Mouse (Mus musculus): ENCODE results near the gene Usf1.
A peak's percentile ranks its signal among the peaks of the same experiment; 100 is the strongest.

Gene Usf1

DNA sequence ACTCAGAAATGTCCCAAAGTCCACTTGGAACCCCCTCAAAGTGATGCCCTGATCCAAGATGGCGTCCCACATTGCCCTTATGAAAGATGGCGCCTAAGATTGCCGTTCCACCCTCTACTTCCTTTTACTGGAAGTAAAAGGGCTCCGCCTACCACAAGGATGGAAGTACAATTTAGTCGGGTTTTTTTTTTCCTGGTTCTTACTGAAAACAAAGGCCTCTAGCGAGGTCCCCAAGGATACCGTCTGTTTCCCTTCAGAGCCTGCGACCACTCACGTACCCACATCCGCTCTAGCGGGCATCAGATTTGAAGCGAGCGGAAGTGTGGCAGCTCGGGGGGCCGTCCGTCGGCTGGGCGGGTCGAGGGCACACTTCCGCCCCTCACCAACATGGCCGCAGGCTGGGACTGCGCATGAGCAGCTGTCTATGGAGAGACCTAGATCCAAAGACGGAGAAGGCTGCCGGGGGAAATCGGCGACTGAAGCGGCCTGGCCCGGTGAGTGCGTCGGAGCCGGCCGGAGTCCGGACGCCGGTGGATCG, at the start of gene Usf1:
TSS of gene Usf1 (plus strand) at position 367 of the 538 bp plus-strand sequence.
- peak; percentile 96 to 98 for DNase-seq

DNA sequence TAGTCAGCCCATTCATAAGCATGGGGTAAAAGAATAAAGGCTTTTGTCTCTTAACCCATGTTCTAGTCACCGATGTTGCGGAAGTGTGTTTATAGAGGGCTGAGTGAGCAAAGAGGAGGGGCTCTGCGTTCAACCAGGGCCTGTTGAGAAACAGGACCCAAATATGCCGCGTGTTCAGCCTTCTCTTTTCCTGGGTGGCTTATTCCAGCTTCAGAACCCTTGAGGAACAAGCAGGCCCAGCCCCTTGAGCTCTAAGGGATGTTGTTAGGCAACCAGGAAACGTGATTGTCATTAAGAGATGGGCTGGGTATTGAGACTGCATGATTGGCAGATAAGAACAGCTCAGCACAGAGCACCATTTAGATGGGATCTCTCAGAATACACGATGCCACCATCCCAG, 45.2 kb upstream of the Usf1 start:
- no peak for DNase-seq

DNA sequence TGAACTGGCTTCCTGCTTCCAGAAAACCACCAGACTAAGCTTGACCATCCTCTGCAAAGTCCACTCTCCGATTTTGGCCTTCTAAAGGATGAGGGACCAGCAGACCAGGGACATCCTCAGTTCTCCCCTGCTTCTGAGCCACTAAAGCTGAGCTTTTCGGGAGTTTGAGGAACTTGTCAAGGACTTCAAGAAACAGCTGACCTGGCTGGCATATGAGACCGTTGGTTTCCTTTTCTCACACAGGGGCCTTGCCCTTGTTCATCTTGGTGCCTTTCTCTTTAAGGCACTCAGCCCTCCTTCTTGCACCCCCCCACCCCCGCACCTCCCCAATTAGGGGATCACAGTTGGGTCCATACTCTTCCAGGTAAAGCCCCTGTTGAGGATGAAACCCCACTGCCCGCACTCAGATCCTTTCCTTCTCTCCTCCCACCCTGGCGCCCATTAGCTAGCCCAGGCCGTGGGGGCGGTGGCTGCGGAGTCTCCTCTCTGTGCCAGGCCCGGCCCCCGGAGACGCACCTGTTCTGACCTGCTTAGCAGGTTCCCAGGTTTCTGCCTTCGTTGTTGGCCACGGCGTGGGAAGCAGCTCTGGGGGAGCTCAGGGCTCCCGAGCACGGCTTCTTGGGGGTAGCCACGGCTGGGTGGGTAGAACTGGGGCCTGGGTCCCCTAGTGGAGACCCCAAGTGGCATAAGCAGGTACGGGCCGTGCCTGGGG, 41.1 kb upstream of the Usf1 start, which contains the start of gene Nectin4:
TSS of gene Nectin4 (plus strand) at position 255 of the 712 bp plus-strand sequence.
- no peak for DNase-seq

DNA sequence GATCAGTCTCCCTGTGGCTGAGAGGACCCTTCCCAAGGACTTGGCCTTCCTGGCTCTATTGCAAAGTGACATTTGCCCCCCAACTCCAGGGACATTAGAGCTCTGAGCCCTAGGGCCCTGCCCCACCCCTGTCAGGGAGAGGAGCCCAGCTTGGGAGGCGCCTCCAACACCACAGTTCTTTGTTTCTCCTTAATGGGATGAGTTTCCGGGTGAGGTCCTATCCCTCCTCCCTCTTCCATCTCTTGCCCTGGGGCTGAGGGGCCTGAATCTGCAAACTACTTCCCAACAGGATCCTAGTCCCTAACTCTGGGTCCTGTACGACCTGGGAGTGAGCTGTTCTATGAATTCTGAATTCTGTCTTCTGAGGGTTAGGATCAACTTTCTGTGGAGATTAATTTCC, 38.2 kb upstream of the Usf1 start:
- no peak for DNase-seq

DNA sequence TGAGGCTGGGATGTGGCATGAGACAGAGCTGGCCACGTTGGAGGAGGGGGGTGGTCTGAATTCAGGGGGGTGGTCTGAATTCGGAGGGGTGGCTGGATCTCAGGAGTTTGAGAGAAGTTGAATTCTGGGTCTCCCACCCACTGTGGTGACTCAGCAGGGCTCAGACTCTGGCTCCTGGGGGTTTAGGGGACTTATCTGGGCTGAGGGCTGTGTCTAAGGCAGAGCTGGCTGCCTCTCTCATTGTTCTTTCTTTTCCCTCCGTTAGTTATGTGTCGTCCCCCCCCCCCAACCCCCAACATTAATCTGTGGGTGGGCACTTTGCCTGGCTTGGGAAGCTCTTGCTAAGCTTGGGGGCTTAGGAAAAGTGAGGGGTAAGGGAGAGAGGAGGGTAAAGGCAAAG, 37.2 kb upstream of the Usf1 start:
- no peak for DNase-seq

DNA sequence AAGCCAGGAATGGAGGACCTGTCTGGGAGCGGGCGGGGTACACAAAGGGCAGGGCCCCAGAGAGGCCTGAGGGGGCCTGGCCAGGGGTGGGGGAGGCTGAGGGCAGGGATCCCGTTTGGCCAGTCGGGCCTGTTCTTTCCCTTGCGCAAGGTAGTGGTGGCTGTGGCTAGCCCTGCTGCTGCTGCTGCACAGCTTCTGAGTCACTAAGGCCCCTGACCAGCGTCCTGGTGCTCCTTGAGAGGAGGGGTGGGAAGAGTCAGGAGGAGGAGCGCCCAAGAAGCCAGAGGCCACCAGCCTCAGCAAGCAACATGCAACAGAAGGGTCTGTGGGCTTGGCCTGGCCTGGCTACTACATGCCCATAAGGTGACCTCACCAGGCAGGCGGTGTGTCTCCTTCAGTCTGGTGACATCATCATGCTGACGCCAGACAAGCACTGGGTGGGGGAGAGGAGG, 35.4 kb upstream of the Usf1 start:
- DNase-seq, result no peak

DNA sequence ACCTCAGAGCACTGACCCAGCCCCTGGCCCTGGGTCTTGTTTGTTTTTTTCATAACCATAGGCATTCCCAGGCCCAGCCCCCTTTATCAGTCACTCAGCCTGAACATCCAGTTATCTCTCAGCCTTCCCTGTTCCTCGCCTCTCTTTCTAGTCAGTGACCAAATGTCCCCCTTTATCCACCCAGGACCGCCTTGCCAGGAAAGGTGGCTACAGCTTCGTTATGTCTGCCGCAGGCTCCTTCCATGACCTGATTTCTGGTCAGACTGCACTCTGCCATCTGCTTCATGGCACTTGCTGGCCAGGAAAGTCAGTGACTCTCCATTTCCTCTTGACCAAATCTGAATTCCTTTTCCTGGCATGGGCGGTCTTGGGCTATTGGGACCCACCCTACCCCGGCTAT, 32.8 kb upstream of the Usf1 start:
- peak; percentile 45 to 46 for DNase-seq

DNA sequence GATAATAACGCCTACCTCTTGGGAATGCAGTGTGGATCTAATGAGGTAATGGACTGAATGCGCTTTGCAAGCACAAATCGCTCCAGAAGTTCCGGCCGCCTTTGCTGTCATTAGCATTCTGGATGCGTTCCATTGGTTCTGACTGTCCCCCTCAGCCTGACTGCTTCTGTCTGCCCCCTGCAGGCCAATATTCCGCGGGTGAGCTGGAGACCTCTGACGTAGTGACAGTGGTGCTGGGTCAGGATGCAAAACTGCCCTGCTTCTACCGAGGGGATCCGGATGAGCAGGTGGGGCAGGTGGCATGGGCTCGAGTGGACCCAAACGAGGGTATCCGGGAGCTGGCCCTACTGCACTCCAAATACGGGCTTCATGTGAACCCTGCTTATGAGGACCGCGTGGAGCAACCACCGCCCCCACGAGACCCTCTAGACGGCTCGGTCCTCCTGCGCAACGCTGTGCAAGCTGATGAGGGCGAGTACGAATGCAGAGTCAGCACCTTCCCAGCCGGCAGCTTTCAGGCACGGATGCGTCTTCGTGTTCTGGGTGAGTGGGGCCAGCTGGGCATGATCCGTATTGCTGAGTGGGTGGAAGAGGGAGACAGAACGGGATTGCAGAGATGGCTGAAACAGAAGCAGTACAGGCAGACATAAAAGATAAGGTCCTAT, 31.0 kb upstream of the Usf1 start:
- peak; percentile 86 to 88 for DNase-seq

DNA sequence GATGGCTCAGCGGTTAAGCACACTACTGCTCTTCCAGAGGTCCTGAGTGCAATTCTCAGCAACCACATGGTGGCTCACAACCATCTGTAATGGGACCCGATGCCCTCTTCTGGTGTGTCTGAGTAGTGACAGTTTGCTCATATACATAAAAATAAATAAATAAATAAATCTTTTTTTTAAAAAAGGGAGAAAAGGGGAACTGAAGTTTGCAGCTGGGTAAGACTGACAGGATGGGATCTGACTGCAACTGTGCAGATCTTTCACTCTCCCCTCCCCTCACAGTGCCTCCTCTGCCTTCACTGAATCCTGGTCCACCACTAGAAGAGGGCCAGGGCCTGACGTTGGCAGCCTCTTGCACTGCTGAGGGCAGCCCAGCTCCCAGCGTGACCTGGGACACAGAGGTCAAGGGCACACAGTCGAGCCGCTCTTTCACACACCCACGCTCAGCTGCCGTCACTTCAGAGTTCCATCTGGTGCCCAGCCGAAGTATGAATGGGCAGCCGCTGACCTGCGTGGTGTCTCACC, 29.0 kb upstream of the Usf1 start:
- no peak for DNase-seq

DNA sequence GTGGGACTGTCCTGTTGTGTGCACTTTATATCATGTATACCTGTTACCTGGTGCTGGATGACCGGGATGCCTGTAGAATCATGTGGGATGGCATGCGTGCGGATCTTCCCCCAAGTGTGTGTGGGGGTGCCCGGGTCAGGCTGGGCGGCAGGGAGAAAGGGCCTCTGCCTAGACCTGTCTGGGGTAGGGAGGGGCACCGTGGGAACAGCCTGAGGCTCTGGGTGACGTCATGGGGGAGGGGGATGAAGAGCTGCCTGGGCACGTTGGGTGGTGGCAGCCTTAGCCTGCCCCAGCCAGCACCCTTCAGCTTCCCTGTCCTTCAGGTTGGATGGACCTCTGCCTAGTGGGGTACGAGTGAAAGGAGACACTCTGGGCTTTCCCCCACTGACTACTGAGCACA, 26.8 kb upstream of the Usf1 start:
- DNase-seq, result no peak

DNA sequence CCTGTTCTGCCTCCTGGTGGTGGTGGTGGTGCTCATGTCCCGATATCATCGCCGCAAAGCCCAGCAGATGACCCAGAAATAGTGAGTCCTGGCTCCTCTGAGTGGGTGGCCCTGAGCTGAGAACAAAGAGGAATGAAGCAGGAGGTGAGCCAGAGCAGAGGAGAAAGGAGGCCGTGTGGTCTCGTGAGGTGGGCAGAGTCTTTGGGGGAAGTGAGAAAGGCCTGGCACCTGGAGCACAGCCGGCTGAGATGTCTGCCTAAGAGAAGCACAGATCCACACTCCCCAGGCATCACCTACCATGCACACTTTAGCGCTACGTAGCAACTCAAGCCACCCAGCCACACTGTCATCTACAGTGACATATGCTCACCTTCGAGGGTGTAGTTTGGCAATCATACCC, 25.9 kb upstream of the Usf1 start:
- no peak for DNase-seq

DNA sequence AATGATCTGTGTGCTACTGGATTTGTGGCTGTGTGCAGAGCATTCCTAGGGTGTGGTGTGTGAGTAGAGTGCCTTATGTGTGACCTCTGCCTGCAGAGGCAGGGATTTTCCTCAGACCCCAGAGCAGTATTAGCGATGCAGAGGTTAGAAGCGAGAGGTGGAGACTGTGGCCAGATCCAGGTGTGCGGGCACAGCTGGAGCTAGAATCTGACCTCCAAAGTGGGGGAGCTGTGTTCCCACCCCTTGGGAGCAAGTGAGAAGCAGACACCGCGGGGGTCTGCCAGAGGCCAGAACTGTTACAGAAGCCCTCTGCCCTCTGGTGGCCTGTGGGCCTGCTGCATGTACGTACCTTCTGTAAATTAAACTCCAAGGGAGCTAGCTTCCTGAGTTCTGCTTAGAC, 24.0 kb upstream of the Usf1 start:
- DNase-seq, result peak; percentile 59 to 67

DNA sequence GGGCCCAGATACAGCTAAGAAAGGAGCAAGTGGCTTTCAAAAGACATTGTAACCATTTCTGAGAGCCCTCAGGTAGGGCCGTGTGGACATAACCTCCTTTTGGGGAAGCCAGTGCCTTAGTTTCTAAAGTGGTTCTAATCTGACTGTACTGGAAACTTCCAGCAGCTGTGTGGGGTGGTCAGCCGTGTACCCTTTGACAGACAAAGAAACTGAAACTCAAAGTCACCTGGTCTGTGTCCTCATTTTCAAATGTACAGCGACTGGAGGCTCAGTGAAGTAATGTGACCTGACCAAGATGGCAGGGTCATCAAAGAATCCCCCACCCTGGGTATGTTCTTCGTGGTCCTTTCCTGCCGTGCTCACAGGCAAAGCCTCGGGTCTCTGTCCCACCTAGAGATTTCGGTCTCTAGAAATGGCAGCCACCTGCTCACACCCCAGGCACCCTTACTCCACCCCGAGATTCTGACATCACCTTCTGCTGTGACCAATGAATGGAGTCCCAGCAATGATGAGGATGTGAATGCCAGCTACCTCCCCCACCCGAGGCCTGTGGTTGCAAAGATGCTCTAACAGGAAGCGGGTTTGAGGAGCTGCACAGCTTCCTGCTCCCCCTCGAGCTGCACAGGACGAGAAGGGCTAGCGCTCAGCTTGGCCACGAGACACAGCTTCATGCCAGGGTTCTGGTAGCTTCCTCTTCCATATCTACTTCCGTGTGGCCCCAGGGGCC, 22.6 kb upstream of the Usf1 start, which contains the start of gene Arhgap30:
TSS of gene Arhgap30 (plus strand) at position 579 of the 727 bp plus-strand sequence.
- no peak for DNase-seq

DNA sequence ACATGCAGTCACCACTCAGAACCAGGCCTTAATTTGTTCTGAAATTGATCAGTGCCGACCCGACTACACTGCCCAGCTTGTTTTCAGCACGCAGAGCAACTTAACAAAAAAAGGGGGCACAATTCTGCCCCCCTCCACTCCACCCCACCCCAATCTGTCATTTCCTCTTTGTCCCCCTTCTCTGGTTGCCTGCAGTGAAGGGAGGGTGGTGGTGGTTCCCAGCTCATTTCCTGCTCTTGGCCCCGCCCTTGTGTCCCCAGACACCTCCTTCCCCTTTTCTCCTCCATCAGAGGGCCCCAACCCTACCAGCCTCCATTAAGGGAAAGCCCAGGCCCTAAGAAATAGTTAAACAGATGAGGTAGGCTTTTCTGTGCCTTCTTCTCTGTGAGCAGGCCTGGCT, 21.0 kb upstream of the Usf1 start:
- no peak for DNase-seq

DNA sequence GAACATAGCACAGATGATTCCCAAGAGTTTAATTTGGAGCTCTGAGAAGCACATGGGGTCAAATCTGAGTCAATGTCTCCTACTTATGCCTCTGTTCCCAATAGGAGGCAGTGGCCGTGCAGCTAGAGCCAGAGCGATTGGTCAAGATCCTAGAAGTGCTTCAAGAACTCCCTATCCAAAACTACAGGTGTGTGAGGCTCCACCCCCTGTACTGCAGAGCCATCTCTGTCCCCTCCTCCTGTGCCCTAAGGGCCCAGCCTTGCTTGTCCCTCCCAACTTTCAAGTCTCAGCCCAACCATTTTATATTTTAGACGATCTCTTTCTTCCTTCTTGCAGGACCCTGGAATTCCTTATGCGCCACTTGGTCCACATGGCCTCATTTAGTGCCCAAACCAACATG, 9.3 kb upstream of the Usf1 start:
- DNase-seq, result no peak

DNA sequence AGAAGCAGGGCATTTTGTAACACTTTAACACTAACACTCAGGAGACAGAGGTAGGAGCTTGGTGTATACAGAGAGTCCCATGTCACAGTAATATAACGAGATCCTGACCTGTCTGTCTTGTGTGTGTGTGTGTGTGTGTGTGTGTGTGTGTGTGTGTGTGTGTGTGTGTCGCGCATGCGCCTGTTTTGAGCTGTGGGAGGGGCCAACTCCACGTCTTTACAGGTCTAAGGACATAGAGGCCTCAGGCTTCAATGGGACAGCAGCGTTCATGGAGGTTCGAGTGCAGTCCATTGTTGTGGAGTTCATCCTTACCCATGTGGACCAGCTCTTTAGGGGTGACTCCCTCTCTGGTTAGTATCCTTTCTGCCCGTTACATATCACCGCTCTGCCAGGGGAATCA, 8.1 kb upstream of the Usf1 start:
- no peak for DNase-seq

DNA sequence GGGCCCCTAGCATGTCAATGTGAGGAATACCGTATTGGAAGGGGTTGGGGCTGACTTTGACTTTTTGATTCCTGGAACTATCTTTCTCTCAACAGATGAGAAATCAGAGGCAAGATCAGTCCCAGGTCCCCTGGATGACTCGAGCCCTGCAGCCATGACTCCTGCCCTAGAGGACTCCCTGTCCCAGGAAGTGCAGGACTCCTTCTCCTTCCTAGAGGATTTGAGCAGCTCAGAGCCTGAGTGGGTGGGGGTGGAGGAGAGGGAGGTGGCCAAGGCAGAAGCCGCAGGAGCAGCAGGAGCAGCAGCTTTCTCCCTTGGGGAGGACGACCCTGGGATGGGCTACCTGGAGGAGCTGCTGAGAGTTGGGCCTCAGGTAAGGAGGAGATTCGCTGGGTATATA, 3.9 kb upstream of the Usf1 start:
- DNase-seq, result no peak

DNA sequence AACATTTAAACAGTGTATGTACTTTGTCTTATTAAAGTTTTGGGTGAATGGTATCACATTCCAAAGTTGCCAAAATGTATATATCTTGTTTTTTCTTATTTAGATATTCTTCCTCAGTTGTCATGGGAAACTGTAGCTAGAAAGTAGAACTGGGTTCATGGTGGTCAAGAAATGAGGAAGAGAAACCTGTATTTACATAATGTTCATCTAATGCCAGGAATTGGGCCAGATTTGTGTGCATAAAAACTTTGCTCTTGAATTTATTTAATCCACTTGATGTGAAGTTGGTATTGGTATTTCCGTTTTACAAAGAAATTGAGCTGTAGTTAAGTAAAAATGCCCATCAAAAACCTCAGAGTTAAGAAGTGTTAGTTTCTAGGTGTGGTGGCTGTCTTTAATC, 882 bp upstream of the Usf1 start:
- no peak for DNase-seq

DNA sequence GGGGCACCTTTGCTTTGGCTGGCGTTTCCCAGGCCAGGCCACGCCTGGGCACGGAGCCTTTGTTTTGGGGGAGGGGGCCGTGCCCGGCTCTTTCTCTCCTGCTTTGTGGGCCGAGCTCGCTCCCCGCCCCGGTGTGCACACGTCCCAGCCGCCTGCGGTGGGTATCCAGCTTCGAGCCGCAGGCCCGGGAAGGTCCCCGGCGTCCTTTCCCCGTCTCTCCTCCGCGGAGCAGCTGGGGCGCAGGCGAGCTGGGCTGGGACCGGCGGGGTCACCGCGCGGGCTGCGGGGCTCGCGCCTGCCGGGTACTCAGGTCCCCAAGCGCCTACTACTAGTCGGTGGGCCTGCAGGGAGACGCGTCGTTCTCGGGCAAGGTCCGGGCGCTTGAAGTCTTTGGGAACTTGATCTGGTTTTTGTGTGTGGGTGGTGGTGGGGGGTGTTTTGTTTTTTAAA, 404 bp downstream of the Usf1 start:
- DNase-seq, result no peak

DNA sequence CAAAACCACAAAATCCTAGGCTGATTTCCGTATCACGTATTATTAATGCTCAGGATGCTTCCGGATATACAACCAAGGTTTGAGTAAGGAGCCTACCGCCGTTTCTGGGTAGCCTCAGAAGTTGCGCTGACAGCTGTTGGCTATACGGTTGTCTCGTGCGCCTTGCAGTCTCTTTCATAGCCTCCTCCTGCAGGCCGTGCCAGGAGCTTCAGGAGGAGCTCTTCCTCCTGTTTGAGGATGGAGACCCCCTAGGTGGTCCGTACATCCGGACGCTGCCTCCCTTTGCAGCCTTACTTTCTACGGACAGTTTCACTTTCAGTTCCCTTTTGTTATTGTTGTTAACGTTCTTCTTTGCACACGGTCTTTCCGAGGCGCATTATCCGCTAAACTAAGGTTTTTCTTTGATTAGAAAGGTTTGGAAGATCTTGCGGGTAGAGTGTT, 908 bp downstream of the Usf1 start:
- DNase-seq, result peak; percentile 69 to 70

DNA sequence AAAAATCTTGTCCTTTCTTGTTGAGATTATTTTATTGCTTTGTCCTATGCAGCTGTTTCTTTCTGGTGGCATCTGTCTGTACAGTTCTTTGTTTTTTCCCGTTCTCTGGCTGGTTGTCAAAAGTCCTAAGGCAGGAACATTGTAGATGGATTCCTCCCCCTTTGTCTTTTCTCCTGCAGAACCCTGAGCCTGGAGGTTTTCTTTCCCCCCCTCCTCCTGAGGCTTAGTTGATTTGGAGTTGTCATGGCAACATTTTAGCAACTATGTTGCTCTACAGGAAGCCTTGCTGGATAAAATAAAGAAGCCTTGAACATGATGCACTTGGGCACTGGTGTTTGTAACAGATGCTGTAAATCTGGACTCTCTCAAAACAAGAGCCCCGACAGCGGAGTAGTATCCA, 1.3 kb downstream of the Usf1 start:
- peak; percentile 25 to 51 for DNase-seq

DNA sequence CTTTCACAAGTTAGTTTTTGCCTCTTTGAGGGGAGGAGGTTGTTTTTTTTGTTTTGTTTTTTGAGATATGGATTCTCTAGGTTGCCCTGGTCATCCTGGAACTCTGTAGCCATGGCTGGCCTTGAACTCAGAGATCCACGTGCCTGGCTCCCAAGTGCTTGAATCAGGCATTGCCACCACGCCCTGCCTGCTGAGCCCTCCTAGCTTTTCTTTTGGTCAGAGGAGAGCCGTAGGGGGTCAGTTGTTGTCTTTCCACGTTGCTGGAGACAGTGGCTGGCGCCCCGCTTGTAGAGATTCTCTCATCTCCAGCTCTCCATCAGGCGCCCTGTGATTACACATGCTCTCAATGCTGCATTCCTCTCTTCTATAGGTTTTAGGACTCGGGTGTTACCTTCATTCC, 2.5 kb downstream of the Usf1 start:
- no peak for DNase-seq

DNA sequence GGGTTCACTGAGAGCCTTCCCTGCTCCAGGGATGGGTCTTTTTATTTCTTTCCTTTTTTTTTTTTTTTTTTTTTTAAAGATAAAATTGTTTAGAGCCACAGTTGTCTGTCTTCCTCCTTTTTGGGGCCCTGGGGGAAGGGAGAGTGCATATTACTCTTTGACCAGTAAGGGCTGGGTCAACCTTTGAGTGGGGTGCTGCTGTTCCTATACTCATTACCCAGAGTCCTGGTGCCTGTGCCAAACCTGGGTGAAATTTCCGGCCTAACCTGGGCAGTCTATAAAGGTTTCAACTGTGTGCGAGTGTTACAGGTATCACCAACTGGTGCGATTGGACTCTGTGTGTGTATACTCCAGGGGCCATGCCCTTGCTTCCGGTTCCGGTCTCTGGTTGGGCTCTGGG, 7.5 kb downstream of the Usf1 start, which contains the start of gene Tstd1:
TSS of gene Tstd1 (plus strand) at position 213 of the 400 bp plus-strand sequence.
- DNase-seq, result no peak

Measured in cerebellum, postnatal 10 days (tissue).